Mouse (Mus musculus): ENCODE measurements around the gene Lamp1.

Lamp1 gene

GRCm38 (mm10) chr8:13162098-13162497, 3.1 kb downstream of the Lamp1 start:
- no peak for DNase-seq (ENCODE audit: low read depth, low spot score)

DNA sequence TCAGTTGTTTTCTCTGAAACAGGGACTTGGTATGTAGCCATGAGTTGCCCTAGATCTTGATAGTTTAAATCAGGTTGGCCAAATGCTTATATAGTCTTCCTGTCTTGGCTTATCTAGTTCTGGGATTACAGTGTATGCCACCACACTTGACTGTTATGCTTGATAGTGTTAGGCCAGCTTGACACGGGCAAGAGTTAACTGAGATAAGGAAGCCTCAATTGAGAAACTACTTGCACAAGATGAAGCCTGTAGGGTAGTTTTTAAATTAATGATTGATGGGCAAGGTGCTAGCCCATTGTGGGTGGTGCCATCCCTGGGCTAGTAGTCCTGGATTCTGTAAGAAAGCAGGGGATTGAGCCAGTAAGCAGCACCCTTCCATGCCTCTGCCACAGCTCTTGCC, 4.6 kb downstream of the Lamp1 start:
- DNase-seq (ENCODE audit: low read depth, low spot score) = no peak

GRCm38 (mm10) chr8:13164361-13164760, 5.4 kb downstream of the Lamp1 start:
- DNase-seq (ENCODE audit: low read depth, low spot score) = no peak

DNA sequence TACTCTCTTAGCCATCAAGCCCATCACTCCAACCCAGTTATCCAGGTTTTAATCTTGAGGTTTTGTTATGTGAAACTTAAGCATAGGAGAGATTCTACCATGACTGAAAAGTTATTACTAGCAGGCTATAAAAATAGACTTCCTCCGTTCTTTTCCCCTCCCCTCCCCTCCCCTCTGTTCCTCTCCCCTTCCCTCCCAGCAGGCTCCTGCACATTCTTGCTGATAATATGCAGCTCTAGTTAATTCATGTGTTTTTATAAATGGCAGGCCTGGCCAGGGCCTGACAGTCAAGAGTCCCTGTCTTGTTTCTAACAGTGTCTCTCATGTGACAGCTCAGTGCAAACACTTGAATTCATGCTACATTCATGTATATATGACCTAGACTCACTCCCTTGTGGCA, 11.5 kb downstream of the Lamp1 start:
- no peak for DNase-seq (ENCODE audit: low read depth, low spot score)

- no peak for DNase-seq (ENCODE audit: low read depth, low spot score)
These were observed 15.3 kb downstream of the Lamp1 start for GRCm38 (mm10) chr8:13174305-13174704.

DNA sequence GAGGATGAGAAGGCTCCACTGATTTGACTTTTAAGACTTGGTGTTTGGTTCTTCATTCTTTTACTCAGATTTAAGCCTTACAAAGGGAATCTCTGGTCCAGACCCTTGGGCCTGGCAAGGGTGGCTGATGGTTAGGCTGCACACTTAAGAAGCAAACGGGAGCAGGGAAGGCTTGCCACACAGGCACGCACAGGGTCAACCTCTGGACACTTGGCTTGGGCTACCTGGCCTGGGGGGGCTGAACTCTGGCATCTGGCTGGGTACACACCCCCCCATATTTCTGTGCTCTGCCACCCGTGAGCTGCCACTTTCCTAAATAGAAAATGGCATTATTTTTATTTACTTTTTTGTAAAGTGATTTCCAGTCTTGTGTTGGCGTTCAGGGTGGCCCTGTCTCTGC, 15.8 kb downstream of the Lamp1 start:
- DNase-seq (ENCODE audit: low read depth, low spot score) = no peak

- no peak for DNase-seq (ENCODE audit: low read depth, low spot score)
These were observed 16.7 kb downstream of the Lamp1 start for GRCm38 (mm10) chr8:13175650-13176049.

GRCm38 (mm10) chr8:13177173-13177852, 18.4 kb downstream of the Lamp1 start:
- no peak for DNase-seq (ENCODE audit: low read depth, low spot score)

DNA sequence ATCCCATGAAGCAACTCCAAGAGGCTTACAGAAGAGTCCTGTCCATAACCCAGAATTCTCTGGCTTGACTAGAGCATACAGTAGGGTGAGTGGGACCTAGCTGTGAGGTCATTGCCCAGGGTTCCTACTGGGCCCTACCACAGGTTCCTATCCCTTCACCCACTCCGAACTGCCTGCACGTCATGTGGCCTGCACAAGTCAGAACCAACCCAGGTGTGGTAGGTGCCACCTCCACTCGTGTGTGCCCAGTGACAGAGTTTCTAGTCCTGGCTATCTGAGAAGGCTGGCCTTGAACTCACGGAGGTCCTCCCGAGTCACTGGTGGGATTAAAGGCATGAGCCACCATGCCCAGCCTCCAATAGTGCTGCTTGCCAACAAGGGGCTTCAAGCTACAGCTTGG, 19.2 kb downstream of the Lamp1 start:
- no peak for DNase-seq (ENCODE audit: low read depth, low spot score)

- DNase-seq (ENCODE audit: low read depth, low spot score) = no peak
These were observed 20.5 kb downstream of the Lamp1 start for GRCm38 (mm10) chr8:13179482-13179881.

- no peak for DNase-seq (ENCODE audit: low read depth, low spot score)
These were observed 21.0 kb downstream of the Lamp1 start for GRCm38 (mm10) chr8:13179948-13180347.

DNA sequence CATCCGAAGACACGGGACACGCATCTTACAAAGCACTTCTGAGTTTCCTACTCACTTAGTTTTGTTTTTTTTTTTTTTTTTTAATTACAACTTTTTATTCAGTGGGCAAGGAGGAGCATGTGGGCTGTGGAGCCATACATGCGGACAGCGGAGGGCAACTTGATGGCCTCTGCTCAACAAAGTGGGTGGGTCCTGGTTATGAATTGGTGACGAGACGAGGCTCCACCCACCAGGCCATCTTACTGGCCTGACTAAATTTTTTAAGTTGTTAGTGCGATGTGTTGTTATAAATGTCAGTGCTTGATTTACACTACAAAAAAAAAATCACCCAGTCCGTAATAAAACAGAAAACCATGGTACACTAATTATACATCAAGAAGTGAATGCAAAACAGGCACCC, 21.4 kb downstream of the Lamp1 start:
- DNase-seq (ENCODE audit: low read depth, low spot score) = no peak

DNA sequence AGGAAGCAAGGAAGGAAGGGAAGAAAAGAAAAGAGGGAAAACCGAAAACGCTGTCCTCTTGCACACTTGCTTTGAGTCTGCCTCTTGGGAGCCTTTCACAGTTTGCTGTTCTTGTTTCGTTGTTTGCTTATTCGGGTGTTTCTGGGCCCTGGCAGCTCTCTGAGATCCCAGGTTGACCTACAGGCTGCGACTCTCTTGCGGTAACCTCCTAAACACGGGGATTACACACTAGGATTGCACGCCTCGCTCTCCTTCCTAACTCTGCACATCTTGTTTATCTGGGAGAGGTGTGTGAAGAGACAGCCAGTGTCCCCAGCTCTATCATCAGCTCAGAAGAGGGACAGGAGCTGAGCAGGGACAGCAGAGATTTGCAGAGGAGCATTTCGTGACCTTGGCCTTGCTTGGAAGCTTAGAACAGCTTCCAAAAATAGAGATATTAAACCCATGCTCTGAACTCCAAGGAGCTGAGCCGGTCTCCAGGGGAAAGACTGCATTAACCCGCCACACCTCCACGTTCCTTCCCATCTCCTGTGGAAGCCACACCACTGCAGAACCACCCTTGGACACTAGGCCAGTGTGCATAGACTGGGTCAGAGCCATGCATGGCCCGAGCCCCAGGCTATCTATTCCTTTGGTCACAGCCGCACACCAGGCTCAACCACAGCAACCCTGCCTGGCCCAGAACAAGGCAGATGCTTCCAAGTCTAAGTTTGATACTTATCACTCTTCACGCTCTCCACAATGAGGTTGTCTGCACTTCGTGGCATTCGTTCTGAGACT, 22.1 kb downstream of the Lamp1 start:
- DNase-seq (ENCODE audit: low read depth, low spot score) = no peak

GRCm38 (mm10) chr8:13181691-13181976, 22.7 kb downstream of the Lamp1 start:
- DNase-seq (ENCODE audit: low read depth, low spot score) = no peak

- no peak for DNase-seq (ENCODE audit: low read depth, low spot score)
These were observed 27.9 kb downstream of the Lamp1 start for GRCm38 (mm10) chr8:13186819-13187218.

DNA sequence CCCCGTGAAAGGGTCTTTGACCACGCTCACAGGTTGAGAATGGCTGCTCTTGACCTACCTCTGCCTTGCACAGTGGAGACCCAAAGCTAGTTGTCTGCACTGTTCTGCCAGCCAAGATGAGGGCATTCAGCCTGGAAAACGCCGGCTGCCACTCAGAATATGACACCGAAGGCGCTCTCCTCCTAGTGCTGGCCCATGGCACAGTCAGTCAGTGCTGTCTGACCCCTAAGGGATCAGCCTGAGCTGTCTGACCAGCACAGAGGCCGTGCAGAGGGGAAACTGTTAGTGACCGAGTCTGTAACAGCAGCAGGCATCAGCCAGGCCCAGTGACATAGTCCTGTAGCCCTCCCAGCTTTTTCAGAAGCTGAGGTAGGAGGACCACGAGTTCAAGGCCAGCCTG, 28.3 kb downstream of the Lamp1 start:
- no peak for DNase-seq (ENCODE audit: low read depth, low spot score)

DNA sequence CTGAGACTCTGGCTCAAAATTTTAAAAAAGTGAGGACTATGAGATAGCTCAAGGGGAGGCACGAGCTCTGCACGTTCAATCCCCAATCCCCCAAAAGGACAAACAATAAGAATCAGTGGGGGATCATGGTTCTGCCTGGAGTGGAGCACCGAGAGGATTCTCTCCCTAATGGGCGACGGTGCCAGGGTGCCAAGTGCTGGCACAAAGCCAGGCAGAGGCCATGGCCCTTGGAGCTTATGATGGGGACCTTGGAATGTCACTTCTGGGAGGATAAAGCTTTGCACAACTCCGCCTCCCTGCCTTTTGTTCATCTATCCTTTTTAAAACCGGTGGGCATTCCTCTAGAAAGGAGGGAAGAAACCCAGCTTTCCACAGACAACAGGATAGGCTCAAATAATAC, 28.7 kb downstream of the Lamp1 start:
- DNase-seq (ENCODE audit: low read depth, low spot score) = no peak

- DNase-seq (ENCODE audit: low read depth, low spot score) = no peak
These were observed 29.1 kb downstream of the Lamp1 start for GRCm38 (mm10) chr8:13188052-13188555.

DNA sequence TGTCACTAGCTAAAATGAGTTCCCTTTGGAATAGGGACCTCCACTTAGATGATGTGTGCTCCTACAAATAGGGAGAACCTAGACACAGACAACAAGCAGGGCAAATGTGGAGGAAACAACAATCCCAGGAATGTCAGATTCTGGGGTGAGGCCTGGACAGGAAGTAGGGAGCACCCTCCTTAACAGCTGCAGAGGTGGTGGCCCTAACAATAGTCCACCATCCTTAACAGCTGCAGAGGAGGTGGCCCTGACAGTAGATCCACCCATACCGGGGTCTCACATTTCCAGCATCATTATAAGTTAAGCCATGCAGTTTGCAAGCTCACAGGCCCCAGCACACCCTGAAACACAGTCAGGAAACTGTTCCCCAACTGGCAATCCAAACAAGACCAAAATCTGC, 29.9 kb downstream of the Lamp1 start:
- DNase-seq (ENCODE audit: low read depth, low spot score) = no peak

DNA sequence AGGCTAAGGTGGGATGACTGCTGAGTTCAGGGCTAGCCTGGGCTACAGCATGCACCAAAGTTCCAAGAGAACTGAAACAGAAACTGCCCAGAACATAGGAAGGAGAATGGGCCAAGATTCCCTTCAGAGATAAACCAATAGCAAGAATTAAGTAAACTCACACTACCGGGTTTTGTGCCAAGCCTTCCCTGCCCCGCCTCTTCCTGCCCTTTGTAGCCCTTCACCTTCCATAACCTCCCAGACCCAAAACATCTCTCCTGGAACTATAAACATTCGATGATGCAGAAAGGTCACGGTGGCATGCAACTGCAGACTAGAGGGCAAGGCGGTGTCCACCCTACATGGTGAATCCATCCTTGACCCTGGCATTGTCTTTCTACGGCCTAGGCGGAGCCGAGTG, 31.3 kb downstream of the Lamp1 start:
- no peak for DNase-seq (ENCODE audit: low read depth, low spot score)

GRCm38 (mm10) chr8:13194818-13195217, 35.9 kb downstream of the Lamp1 start:
- no peak for DNase-seq (ENCODE audit: low read depth, low spot score)

DNA sequence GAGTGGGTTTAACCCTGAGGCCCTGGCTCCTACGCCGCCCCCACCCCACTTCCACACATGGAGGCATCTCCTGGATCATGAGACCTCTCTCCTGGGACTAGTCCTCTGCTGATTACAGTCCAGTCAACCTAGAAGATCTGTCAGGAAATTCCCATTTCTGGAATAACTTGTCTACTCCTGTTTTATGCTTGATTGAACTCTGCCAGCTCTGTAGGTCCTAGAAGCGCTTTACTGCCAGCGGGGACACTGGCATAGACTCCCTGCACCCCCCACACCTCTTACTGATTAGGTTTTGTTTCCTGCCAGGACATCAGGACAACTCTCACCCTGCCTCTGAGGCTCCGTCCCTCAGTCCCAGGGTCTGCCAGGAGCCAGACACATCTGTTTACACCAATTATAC, 38.5 kb downstream of the Lamp1 start:
- DNase-seq (ENCODE audit: low read depth, low spot score) = no peak

- no peak for DNase-seq (ENCODE audit: low read depth, low spot score)
These were observed 40.6 kb downstream of the Lamp1 start for GRCm38 (mm10) chr8:13199385-13200061.

All from forelimb bud, embryonic 11.5 days (tissue).